Mouse (Mus musculus): ENCODE data around the gene Ctsw. TPM values are rescaled to one million over a fixed set of nuclear protein-coding genes. Genes with fewer than 3 reads are reported as not detected.

Ctsw gene
- total and polyA plus RNA-seq, 2 experiments from 2014 or later = 1.2 to 2.0 TPM

DNA sequence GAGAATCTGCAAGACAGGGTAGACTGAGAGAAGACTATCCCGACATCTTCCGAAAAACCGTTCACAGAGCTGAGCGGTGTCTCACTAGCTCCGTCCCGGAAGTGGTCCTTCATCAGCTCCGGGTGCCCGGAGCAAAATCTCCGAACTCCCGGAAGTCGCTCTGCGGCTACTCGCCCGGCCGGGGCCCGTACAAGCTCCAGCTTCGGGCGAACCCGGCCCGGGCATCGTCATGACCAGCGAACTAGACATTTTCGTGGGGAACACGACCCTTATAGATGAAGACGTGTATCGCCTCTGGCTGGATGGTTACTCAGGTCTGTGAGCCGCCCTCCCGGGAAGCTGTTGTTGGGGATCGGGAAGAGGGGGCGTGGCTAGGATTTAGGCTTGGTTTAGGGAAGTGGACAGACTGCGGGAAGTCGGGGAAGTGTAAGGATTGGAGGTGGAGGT, 7.8 kb downstream of the Ctsw start, which contains the start of gene Fibp:
Gene Fibp, plus strand, starts transcription at position 151 of the 447 bp plus-strand sequence.
- Histone ChIP-seq H3K4me2 (ENCODE audit: low read depth, low read length) (peak within 1 kb of the TSS; percentile 79), H3K9me3 (ENCODE audit: low read length) (no peaks in the 10 kb centered on the region), H3K27me3 (ENCODE audit: insufficient read depth, low read length) (no peaks in the 10 kb centered on the region), H3K4me1 (ENCODE audit: insufficient read depth, low read length) (peaks cover 20% of the 10 kb centered on the region), H3K9ac (replicated peaks; ENCODE audit: low read length) (peak within 1 kb of the TSS; percentile 73), H3K4me3 (ENCODE audit: low read length) (peak within 1 kb of the TSS; percentile 62), H3K27ac (peak within 1 kb of the TSS; percentile 65), H3K36me3 (ENCODE audit: insufficient read depth, low read length) (peaks cover 18% of the 10 kb centered on the region; the same call in 1 of the 2 replicates)
- DNase-seq (ENCODE audit: low spot score) = peak; percentile 96
- WGBS = under 1% methylated on average over 32 of the region's 32 CpGs
- no peak for TF ChIP-seq CTCF (IDR thresholded peaks at IDR 0.05; ENCODE audit: low read depth)
- ATAC-seq = peak; percentile 71

DNA sequence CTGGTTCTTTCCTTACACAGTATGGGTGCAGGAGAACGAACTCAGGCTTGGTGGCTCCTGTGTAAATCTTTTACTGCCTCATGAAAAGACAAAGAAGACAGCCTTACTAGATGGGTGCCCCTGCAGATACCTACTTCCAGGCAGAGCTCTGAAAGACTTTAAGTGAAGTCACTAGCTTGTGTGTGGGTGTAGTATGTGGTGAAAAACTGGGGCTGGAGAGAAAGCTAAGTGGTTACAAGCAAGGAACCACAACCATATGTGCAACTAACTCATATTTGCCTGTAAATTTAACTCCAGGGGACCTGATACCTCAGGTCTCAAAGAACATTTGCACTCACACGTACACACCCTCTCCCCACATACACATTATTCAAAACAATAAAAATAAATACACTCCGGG, 8.4 kb downstream of the Ctsw start:
- Histone ChIP-seq H3K4me2 (ENCODE audit: low read depth, low read length) (peak overlapping the region; percentile 79), H3K27ac (peak overlapping the region; percentile 65; the same call in 1 of the 2 replicates), H3K9me3 (ENCODE audit: low read length) (no peaks in the 10 kb centered on the region), H3K9ac (replicated peaks; ENCODE audit: low read length) (peak overlapping the region; percentile 73), H3K4me1 (ENCODE audit: insufficient read depth, low read length) (peaks cover 25% of the 10 kb centered on the region), H3K36me3 (ENCODE audit: insufficient read depth, low read length) (peaks cover 12% of the 10 kb centered on the region; the same call in 1 of the 2 replicates), H3K27me3 (ENCODE audit: insufficient read depth, low read length) (no peaks in the 10 kb centered on the region), H3K4me3 (ENCODE audit: low read length) (peak overlapping the region; percentile 62)
- no peak for TF ChIP-seq CTCF (IDR thresholded peaks at IDR 0.05; ENCODE audit: low read depth)
- DNase-seq (ENCODE audit: low spot score) (no peak), ATAC-seq (no peak)
- WGBS = 22% methylated on average over 3 of the region's 3 CpGs

DNA sequence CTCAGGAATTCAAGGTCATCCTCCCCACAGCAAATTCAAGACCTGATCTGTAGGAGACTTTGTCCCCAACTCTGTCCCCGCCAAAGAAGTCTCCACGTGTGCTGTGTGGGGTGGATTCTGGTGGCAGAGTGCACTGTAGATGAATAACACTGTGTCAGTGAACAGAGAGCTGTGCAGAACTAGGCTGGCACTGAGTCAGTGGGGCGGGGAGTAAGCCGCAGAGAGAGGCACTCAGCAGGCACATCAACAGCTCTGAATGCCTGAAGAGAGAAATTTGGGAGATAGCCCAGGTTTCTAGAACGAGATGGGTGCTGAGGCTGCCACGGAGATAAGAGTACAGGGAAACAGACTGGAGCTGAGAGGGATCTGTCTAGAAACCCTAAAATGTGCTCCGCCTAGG, 9.3 kb downstream of the Ctsw start:
- Histone ChIP-seq H3K27ac (no peak overlapping the region), H3K9ac (replicated peaks; ENCODE audit: low read length) (no peak overlapping the region), H3K4me2 (ENCODE audit: low read depth, low read length) (no peak overlapping the region), H3K27me3 (ENCODE audit: insufficient read depth, low read length) (no peaks in the 10 kb centered on the region), H3K36me3 (ENCODE audit: insufficient read depth, low read length) (peaks cover 12% of the 10 kb centered on the region; the same call in 1 of the 2 replicates), H3K4me1 (ENCODE audit: insufficient read depth, low read length) (peaks cover 27% of the 10 kb centered on the region), H3K9me3 (ENCODE audit: low read length) (no peaks in the 10 kb centered on the region), H3K4me3 (ENCODE audit: low read length) (no peak overlapping the region)
- DNase-seq (ENCODE audit: low spot score) = no peak
- WGBS = 66% methylated on average over 7 of the region's 7 CpGs
- no peak for ATAC-seq
- TF ChIP-seq CTCF (IDR thresholded peaks at IDR 0.05; ENCODE audit: low read depth) = no peak

GRCm38 (mm10) chr19:5457746-5458442, 10.4 kb downstream of the Ctsw start, which contains the start of gene Ccdc85b:
TSS of gene Ccdc85b (minus strand) at chr19:5457894.
- Histone ChIP-seq H3K4me2 (ENCODE audit: low read depth, low read length) (peak within 1 kb of the TSS; percentile 96), H3K27ac (peak within 1 kb of the TSS; percentile 99), H3K27me3 (ENCODE audit: insufficient read depth, low read length) (no peaks in the 10 kb centered on the region), H3K36me3 (ENCODE audit: insufficient read depth, low read length) (0 out of 2 replicates have a peak, but pooled peaks cover 4% of the 10 kb centered on the region), H3K9ac (replicated peaks; ENCODE audit: low read length) (peak within 1 kb of the TSS; percentile 82), H3K4me1 (ENCODE audit: insufficient read depth, low read length) (peaks cover 27% of the 10 kb centered on the region), H3K9me3 (ENCODE audit: low read length) (no peaks in the 10 kb centered on the region), H3K4me3 (ENCODE audit: low read length) (peak within 1 kb of the TSS; percentile 66)
- no peak for TF ChIP-seq CTCF (IDR thresholded peaks at IDR 0.05; ENCODE audit: low read depth)
- DNase-seq (ENCODE audit: low spot score) (no peak), ATAC-seq (no peak)
- WGBS = 13% methylated on average over 14 of the region's 14 CpGs

DNA sequence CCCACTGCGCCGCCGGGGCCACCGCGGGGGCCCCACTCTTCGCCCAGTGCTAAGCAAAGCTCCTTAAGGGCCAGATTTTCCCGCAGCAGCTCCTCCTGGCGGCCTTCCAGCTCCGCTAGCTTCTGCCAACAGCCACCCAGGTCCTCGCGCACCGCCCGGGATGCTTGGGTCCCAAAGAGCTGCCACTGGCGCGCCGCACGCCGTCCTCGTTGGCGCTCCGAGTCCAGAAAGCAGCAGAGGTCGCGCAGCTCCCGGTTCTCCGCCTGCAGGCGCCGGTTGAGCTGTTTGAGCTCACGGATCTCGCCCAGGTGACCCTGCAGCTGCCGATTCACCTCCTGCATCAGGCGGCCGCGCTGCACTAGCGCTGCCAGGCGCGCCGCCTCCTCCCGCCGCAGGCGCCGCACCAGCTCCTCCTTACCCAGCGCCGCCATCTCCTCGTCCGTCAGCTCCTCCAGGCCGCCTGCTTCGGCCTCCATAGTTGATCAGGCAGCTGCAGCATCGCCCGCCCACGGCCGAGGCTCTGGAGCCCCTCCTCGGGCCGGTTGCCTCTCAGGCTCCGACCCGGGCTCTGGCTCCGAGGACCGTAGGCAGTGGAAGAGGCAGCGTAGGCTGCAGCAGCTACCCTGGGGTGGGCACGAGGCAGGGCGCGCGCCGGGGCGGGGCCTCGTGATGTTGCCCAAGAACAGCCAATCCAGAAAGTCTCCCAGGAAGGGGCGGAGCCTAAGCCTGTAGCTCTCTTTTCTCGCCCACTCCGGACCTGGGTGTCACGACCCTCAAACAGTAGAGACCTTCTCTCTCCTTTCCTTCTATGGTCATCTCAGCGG, 11.2 kb downstream of the Ctsw start:
- DNase-seq (ENCODE audit: low spot score) (peak; percentile 97), ATAC-seq (peak; percentile 94)
- no peak; the same call in 1 of the 2 replicates for TF ChIP-seq CTCF (IDR thresholded peaks at IDR 0.05; ENCODE audit: low read depth)
- Histone ChIP-seq H3K9me3 (ENCODE audit: low read length) (no peaks in the 10 kb centered on the region), H3K4me3 (ENCODE audit: low read length) (peak overlapping the region; percentile 66), H3K36me3 (ENCODE audit: insufficient read depth, low read length) (no peaks in the 10 kb centered on the region), H3K27me3 (ENCODE audit: insufficient read depth, low read length) (no peaks in the 10 kb centered on the region), H3K9ac (replicated peaks; ENCODE audit: low read length) (peak overlapping the region; percentile 82), H3K4me1 (ENCODE audit: insufficient read depth, low read length) (peaks cover 27% of the 10 kb centered on the region), H3K27ac (peak overlapping the region; percentile 99), H3K4me2 (ENCODE audit: low read depth, low read length) (peak overlapping the region; percentile 96)
- WGBS = under 1% methylated on average over 70 of the region's 70 CpGs

GRCm38 (mm10) chr19:5456241-5456921, 11.9 kb downstream of the Ctsw start:
- Histone ChIP-seq H3K4me1 (ENCODE audit: insufficient read depth, low read length) (peaks cover 23% of the 10 kb centered on the region), H3K27ac (peak overlapping the region; percentile 99), H3K27me3 (ENCODE audit: insufficient read depth, low read length) (no peaks in the 10 kb centered on the region), H3K4me2 (ENCODE audit: low read depth, low read length) (peak overlapping the region; percentile 96), H3K4me3 (ENCODE audit: low read length) (peak overlapping the region; percentile 66), H3K9ac (replicated peaks; ENCODE audit: low read length) (peak overlapping the region; percentile 82), H3K36me3 (ENCODE audit: insufficient read depth, low read length) (no peaks in the 10 kb centered on the region), H3K9me3 (ENCODE audit: low read length) (no peaks in the 10 kb centered on the region)
- WGBS = 3% methylated on average over 26 of the region's 26 CpGs
- ATAC-seq = no peak
- no peak for TF ChIP-seq CTCF (IDR thresholded peaks at IDR 0.05; ENCODE audit: low read depth)
- DNase-seq (ENCODE audit: low spot score) = peak; percentile 10

Measured in hindbrain, postnatal 0 days (tissue).